7 mouse cellular contexts compared by ENCODE assay signal in the genomic region with DNA sequence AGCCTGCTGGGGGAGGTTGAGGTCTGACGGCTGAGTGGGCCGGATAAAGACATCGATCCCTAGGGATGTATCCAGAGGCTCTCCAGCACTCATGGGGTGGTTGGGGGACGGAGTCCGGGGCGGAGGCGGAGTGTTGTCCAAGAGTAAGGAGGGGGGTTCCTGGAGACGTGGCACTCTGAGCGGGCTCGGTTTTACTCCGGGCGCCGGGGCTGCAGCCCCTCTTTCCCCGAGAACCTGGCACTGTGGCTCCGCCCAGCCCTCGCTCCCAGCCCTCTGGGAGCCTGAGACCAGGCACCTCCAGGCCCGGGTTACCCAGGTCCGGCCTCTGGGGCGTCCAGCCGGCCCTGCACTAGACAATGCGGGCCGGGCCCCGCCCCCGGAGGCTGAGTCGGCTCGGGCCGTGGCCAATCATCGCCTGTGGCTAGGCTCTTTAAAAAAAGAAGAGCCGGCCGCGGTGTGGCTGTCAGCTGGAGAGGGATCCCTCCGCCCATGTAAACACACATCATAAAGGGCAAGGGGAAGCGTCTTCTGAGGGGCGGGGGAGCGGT. TPM values are rescaled to one million over a fixed set of nuclear protein-coding genes. Genes with fewer than 3 reads are reported as not detected.
DNase-seq lines count a peak whose midpoint lies in the region; ATAC-seq and TF ChIP-seq lines count a peak whose summit lies in the region.

No protein-coding gene starts in this region.

- TF ChIP-seq POLR2A in small intestine, adult 2 months (IDR thresholded peaks at IDR 0.05; ENCODE audit: low read depth, low read length) = peak; percentile 96

- H3K4me2 ChIP-seq in intestine, postnatal 0 days (replicated peaks; ENCODE audit: low read depth) = peak overlapping the region; percentile 95
- H3K4me2 ChIP-seq in midbrain, embryonic 12.5 days (replicated peaks) = peak overlapping the region; percentile 71

- H3K9ac ChIP-seq in intestine, postnatal 0 days (ENCODE audit: low read depth, low read length) = peak overlapping the region; percentile 66
- H3K9ac ChIP-seq in midbrain, embryonic 12.5 days (replicated peaks) = peak overlapping the region; percentile 71

- intact Hi-C loops in left cerebral cortex, postnatal 4 days (cut with DNase I) = no loop called here

- WGBS in intestine, postnatal 0 days = 1% methylated on average over 33 of the region's 35 CpGs
- WGBS in midbrain, embryonic 12.5 days = under 1% methylated on average over 33 of the region's 35 CpGs
- WGBS in small intestine, adult 2 months = under 1% methylated on average over 35 of the region's 35 CpGs

- H3K4me1 ChIP-seq in intestine, postnatal 0 days (replicated peaks; ENCODE audit: control insufficient read depth, insufficient read depth, low read length) = no peaks in the 10 kb centered on the region
- peaks cover 21% of the 10 kb centered on the region for H3K4me1 ChIP-seq in midbrain, embryonic 12.5 days
- H3K4me1 ChIP-seq in small intestine, adult 2 months (ENCODE audit: control insufficient read depth, insufficient read depth, insufficient read length, low read length) = peaks cover 12% of the 10 kb centered on the region

- no peaks in the 10 kb centered on the region for H3K27me3 ChIP-seq in intestine, postnatal 0 days (replicated peaks; ENCODE audit: control insufficient read depth, insufficient read depth, low read length)
- peaks cover 8% of the 10 kb centered on the region for H3K27me3 ChIP-seq in midbrain, embryonic 12.5 days
- no peaks in the 10 kb centered on the region for H3K27me3 ChIP-seq in small intestine, adult 2 months (ENCODE audit: control insufficient read depth, insufficient read depth, low read length)

- H3K9me3 ChIP-seq in intestine, postnatal 0 days (ENCODE audit: control insufficient read depth) = no peaks in the 10 kb centered on the region
- H3K9me3 ChIP-seq in midbrain, embryonic 12.5 days = no peaks in the 10 kb centered on the region

- H3K36me3 ChIP-seq in intestine, postnatal 0 days (ENCODE audit: control insufficient read depth, insufficient read depth) = no peaks in the 10 kb centered on the region
- H3K36me3 ChIP-seq in midbrain, embryonic 12.5 days = no peaks in the 10 kb centered on the region
- no peaks in the 10 kb centered on the region for H3K36me3 ChIP-seq in small intestine, adult 2 months (ENCODE audit: control insufficient read depth, insufficient read depth, low read length)

- peak; percentile 92 for ATAC-seq in intestine, postnatal 0 days
- peak; percentile 96 for ATAC-seq in midbrain, embryonic 12.5 days (ENCODE audit: low FRiP score, low read depth)

- H3K27ac ChIP-seq in intestine, postnatal 0 days (ENCODE audit: low read depth, low read length) = peak overlapping the region; percentile 66
- peak overlapping the region; percentile 86 for H3K27ac ChIP-seq in midbrain, embryonic 12.5 days (replicated peaks)
- H3K27ac ChIP-seq in small intestine, adult 2 months (ENCODE audit: insufficient read depth, low read depth, low read length) = peak overlapping the region; percentile 36

- peak; percentile 98 for DNase-seq in adrenal gland, adult 2 months
- peak; percentile 92 for DNase-seq in embryo, embryonic 11.5 days (ENCODE audit: low read depth, low spot score)
- peak; percentile 93 to 97 for DNase-seq in gastrocnemius, postnatal 4 days (ENCODE audit: low spot score in 2 of 2)
- peak; percentile 97 for DNase-seq in left cerebral cortex, postnatal 4 days

- peak overlapping the region; percentile 66 for H3K4me3 ChIP-seq in intestine, postnatal 0 days (ENCODE audit: low read depth, low read length)
- H3K4me3 ChIP-seq in midbrain, embryonic 12.5 days = peak overlapping the region; percentile 59
- peak overlapping the region; percentile 90 for H3K4me3 ChIP-seq in small intestine, adult 2 months (ENCODE audit: low read depth, low read length)

- TF ChIP-seq CTCF in intestine, postnatal 0 days (IDR thresholded peaks at IDR 0.05; ENCODE audit: low read depth) = no peak
- TF ChIP-seq CTCF in small intestine, adult 2 months (IDR thresholded peaks at IDR 0.05; ENCODE audit: extremely low read depth, insufficient read length, insufficient replicate concordance, low read depth, low read length) = no peak

RNA-seq across cellular contexts. Expression of a gene that starts 3.2 kb away (rescaled TPM):
- 10 to 100 TPM; 36.0 TPM for total RNA-seq in adrenal gland, adult 2 months (2021)
- polyA plus RNA-seq in adrenal gland, adult 2 months (2012; rRNA removed) = 22.3 and 23.5 TPM in 2 replicates
- total RNA-seq in gastrocnemius, postnatal 4 days (2021) = 10 to 100 TPM; 32.8 to 37.6 TPM
- 12.6 and 13.0 TPM in 2 replicates for polyA plus RNA-seq in intestine, postnatal 0 days (2015; fragmentation: Nextera tagmentation; extraction: Ambion mirVana)
- total RNA-seq in left cerebral cortex, postnatal 4 days (2021) = 100 to 1,000 TPM in 1 of 2 experiments, 10 to 100 TPM in 1; 98.4 to 107 TPM
- polyA plus RNA-seq in midbrain, embryonic 12.5 days (2016; fragmentation: Nextera tagmentation; extraction: Ambion mirVana) = 102 and 111 TPM in 2 replicates
- 3.8 and 10.8 TPM in 2 replicates for polyA plus RNA-seq in small intestine, adult 2 months (2012; rRNA removed)

RNA-seq across cellular contexts. Expression of a gene that starts 7.3 kb away (rescaled TPM):
- not detected for total RNA-seq in adrenal gland, adult 2 months (2021)
- not detected in 2 replicates for polyA plus RNA-seq in adrenal gland, adult 2 months (2012; rRNA removed)
- not detected for total RNA-seq in gastrocnemius, postnatal 4 days (2021)
- polyA plus RNA-seq in intestine, postnatal 0 days (2015; fragmentation: Nextera tagmentation; extraction: Ambion mirVana) = not detected in 2 replicates
- total RNA-seq in left cerebral cortex, postnatal 4 days (2021) = not detected
- not detected in 2 replicates for polyA plus RNA-seq in midbrain, embryonic 12.5 days (2016; fragmentation: Nextera tagmentation; extraction: Ambion mirVana)
- polyA plus RNA-seq in small intestine, adult 2 months (2012; rRNA removed) = not detected in 2 replicates

Comparison
In these comparisons a context has a peak if more than half of its experiments do, and no peak if none do; other contexts are left out.
1. Peak in every context shown above with its lines: DNase-seq, ATAC-seq, H3K4me3 ChIP-seq and H3K27ac ChIP-seq.
2. H3K27ac ChIP-seq: peak in every context shown above with its lines; median percentile 86 in midbrain, embryonic 12.5 days; 66 in intestine, postnatal 0 days; 36 in small intestine, adult 2 months.